10 mouse cellular contexts compared by ENCODE assay signal in genomic region chr11:72142889-72143288, GRCm38 (mm10). TPM values are rescaled to one million over a fixed set of nuclear protein-coding genes. Genes with fewer than 3 reads are reported as not detected.
DNase-seq lines count a peak whose midpoint lies in the region; ATAC-seq lines count a peak whose summit lies in the region.
"Had no signal": no experiment of that assay in that cellular context is flagged by ENCODE, and none has a peak within 500 bp of the region (broad histone marks: within the 10 kb centered on the region; RNA-seq: fewer than 3 reads in every experiment).

No protein-coding gene starts in this region.

- intact Hi-C loops in gastrocnemius, postnatal 36 days (cut with DNase I): no loop called here

- DNase-seq in adrenal gland, postnatal 14 days: peak; percentile 56
- no peak for DNase-seq in adrenal gland, postnatal 4 days (ENCODE audit: low spot score in 2 of 2)
- DNase-seq in 416B (ENCODE audit: low read depth): peak; percentile 11
- no peak for DNase-seq in hindbrain, embryonic 11.5 days (ENCODE audit: low spot score)
- no peak for DNase-seq in spleen, adult 12 weeks (ENCODE audit: low spot score)
- DNase-seq in heart, adult 18-20 months: no peak
- DNase-seq in gastrocnemius, postnatal 36 days: no peak

- 0 out of 2 replicates have a peak overlapping the region, but pooled peaks have one; percentile 15 for H3K9ac ChIP-seq in hindbrain, embryonic 11.5 days (ENCODE audit: low read depth, low read length)
- H3K9ac ChIP-seq in lung, embryonic 16.5 days (ENCODE audit: low read length): no peak overlapping the region
- H3K9ac ChIP-seq: heart, embryonic 13.5 days; limb, embryonic 13.5 days had no signal

- no peak overlapping the region for H3K27ac ChIP-seq in hindbrain, embryonic 11.5 days (ENCODE audit: low read depth, low read length)
- peak overlapping the region; percentile 40 for H3K27ac ChIP-seq in lung, embryonic 16.5 days (ENCODE audit: low read length)
- H3K27ac ChIP-seq: heart, embryonic 13.5 days; limb, embryonic 13.5 days had no signal

- H3K36me3 ChIP-seq in hindbrain, embryonic 11.5 days (ENCODE audit: control insufficient read depth, insufficient read depth, low read length): no peaks in the 10 kb centered on the region
- H3K36me3 ChIP-seq in lung, embryonic 16.5 days (ENCODE audit: control insufficient read depth, insufficient read depth, low read length): no peaks in the 10 kb centered on the region
- H3K36me3 ChIP-seq: heart, embryonic 13.5 days; limb, embryonic 13.5 days had no signal

- no peak overlapping the region for H3K4me2 ChIP-seq in hindbrain, embryonic 11.5 days (replicated peaks; ENCODE audit: low read depth, low read length)
- no peak overlapping the region for H3K4me2 ChIP-seq in lung, embryonic 16.5 days (ENCODE audit: low read depth, low read length)
- H3K4me2 ChIP-seq: heart, embryonic 13.5 days; limb, embryonic 13.5 days had no signal

- 45% methylated on average over 9 of the region's 10 CpGs for WGBS in hindbrain, embryonic 11.5 days
- 50% methylated on average over 10 of the region's 10 CpGs for WGBS in lung, embryonic 16.5 days

- no peaks in the 10 kb centered on the region for H3K9me3 ChIP-seq in hindbrain, embryonic 11.5 days (ENCODE audit: control insufficient read depth, low read length)
- no peaks in the 10 kb centered on the region for H3K9me3 ChIP-seq in lung, embryonic 16.5 days (ENCODE audit: control insufficient read depth, low read length)
- H3K9me3 ChIP-seq: heart, embryonic 13.5 days; limb, embryonic 13.5 days had no signal

- no peaks in the 10 kb centered on the region; the same call in 1 of the 2 replicates for H3K27me3 ChIP-seq in hindbrain, embryonic 11.5 days (ENCODE audit: control insufficient read depth, insufficient read depth, low read length)
- no peaks in the 10 kb centered on the region for H3K27me3 ChIP-seq in lung, embryonic 16.5 days (ENCODE audit: control insufficient read depth, insufficient read depth, low read depth, low read length)

- H3K4me1 ChIP-seq in hindbrain, embryonic 11.5 days (replicated peaks; ENCODE audit: control insufficient read depth, insufficient read depth, low read length): peaks cover 2% of the 10 kb centered on the region; the same call in 1 of the 2 replicates
- H3K4me1 ChIP-seq in lung, embryonic 16.5 days (replicated peaks; ENCODE audit: control insufficient read depth, insufficient read depth, low read length): 0 out of 2 replicates have a peak, but pooled peaks cover 3% of the 10 kb centered on the region

- ATAC-seq in hindbrain, embryonic 11.5 days (ENCODE audit: low FRiP score): no peak
- ATAC-seq in lung, embryonic 16.5 days (ENCODE audit: low read depth): peak; percentile 47

- no peak overlapping the region for H3K4me3 ChIP-seq in hindbrain, embryonic 11.5 days (ENCODE audit: low read depth, low read length)
- H3K4me3 ChIP-seq in lung, embryonic 16.5 days (ENCODE audit: low read length): no peak overlapping the region
- H3K4me3 ChIP-seq: heart, embryonic 13.5 days; limb, embryonic 13.5 days had no signal

RNA-seq across cellular contexts. Expression of gene Pitpnm3, which starts 7.3 kb away (rescaled TPM):
- 0.63 and 1.4 TPM in 2 replicates for total RNA-seq in adrenal gland, postnatal 14 days (2021)
- total RNA-seq in adrenal gland, postnatal 4 days (2021): 1 to 10 TPM in 1 of 2 experiments, under 1 TPM in 1; 0.79 to 1.4 TPM
- polyA plus RNA-seq in hindbrain, embryonic 11.5 days (2014; fragmentation: Nextera tagmentation; extraction: Ambion mirVana): 0.45 and 0.48 TPM in 2 replicates
- polyA plus RNA-seq in lung, embryonic 16.5 days (2015; fragmentation: Nextera tagmentation; extraction: Ambion mirVana): 2.3 and 2.9 TPM in 2 replicates
- total RNA-seq in heart, adult 18-20 months (2021): 1 to 10 TPM; 1.1 to 1.3 TPM
- total RNA-seq in gastrocnemius, postnatal 36 days (2021): 1 to 10 TPM; 1.1 to 1.9 TPM

Comparison
In these comparisons a context has a peak if more than half of its experiments do, and no peak if none do; other contexts are left out.
1. DNase-seq: peak in adrenal gland, postnatal 14 days (single experiment) and 416B (single experiment); none in adrenal gland, postnatal 4 days (0 of 2), hindbrain, embryonic 11.5 days (single experiment), spleen, adult 12 weeks (single experiment), heart, adult 18-20 months (0 of 2) and gastrocnemius, postnatal 36 days (0 of 2).